Mouse (Mus musculus) cerebellum, adult 9-11 months (tissue): ENCODE data around the gene Vti1a.
A peak's percentile ranks its signal among the peaks of the same experiment; 100 is the strongest.

Source experiments
- DNase-seq: peaks from one replicate; pipeline ENCODE4 v3.0.0; 2022

The Vti1a gene

GRCm38 (mm10) chr19:55564104-55564938 is 248.2 kb downstream of the Vti1a start:
- DNase-seq: no peak

DNA sequence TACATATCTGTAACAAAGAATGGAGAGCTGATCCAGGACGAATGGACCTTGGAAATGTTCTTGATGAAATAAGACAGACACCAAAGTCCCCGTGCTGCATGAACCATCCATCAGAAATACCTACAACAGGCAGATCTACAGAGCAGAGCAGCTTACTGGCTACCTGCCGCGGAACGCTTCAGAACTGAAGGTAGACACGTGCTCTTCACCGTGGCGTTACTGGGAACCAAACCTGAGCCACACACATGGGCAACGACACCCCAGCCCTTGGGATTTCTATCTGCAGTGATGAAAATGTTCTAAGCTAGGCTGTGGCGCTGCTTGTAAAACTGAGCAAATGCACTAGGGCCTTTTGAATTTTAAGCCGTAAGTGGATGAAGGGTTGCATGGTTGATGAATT is 249.0 kb downstream of the Vti1a start:
- DNase-seq: no peak

DNA sequence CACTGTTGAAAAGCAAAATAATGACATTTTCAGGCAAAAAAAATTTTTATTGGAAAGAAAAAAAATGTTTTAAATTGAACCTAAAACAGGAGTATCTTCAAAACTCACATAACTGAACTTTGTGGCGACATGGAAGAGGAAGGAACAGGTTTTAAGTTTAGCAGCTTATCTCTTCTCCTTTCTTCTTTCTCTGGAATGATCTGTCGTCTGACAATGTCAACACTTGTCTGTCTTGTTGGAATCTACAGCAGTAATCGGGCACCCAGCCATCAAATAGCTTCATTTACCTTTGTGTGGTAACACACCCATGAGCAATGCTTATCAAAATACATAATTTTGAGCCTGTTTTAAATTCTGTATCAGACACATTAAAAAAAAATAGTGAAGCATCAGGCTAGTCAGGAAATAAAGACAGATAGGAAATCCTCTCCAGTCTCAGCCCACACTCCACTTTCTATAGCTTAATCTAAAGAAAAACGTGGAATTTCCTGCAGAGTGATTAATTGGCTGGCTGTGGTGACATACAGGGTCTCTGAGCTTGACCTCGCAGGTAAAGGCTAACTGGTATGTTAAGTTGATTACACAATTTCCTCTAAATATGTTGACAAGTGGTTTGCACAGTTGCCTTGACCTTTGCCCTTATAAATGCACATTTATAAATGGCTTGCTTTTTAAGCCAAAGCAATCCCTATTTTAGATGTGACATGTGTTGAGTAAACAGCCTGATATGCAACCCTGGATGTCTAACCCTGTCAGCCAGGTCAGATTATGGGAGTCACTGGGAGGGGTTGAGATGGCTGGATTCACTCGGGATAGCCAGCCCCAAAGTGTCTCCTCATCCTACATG is 249.7 kb downstream of the Vti1a start:
- no peak for DNase-seq

GRCm38 (mm10) chr19:55569114-55569513 is 253.0 kb downstream of the Vti1a start:
- DNase-seq: no peak

DNA sequence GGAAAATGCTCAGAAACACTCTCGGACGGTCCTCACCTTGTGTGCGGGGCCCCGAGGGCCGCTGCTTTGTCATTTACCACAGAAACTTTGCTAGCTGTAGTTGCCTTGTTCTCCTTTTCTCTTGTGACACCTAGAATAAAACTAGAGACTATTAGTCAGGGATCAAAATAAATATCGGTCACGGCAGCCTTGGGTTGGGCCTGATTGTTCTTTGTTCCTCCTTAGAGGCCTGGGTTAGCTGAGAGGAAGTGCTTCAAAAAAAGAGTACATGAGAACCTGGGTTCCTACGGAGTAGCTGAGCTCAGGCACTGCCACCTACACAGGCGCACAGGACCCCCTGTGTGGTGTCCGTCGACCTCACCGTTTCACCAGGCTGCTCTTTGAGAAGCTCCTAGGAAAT is 253.8 kb downstream of the Vti1a start:
- DNase-seq: no peak

GRCm38 (mm10) chr19:55570520-55571296 is 254.6 kb downstream of the Vti1a start:
- DNase-seq: no peak

DNA sequence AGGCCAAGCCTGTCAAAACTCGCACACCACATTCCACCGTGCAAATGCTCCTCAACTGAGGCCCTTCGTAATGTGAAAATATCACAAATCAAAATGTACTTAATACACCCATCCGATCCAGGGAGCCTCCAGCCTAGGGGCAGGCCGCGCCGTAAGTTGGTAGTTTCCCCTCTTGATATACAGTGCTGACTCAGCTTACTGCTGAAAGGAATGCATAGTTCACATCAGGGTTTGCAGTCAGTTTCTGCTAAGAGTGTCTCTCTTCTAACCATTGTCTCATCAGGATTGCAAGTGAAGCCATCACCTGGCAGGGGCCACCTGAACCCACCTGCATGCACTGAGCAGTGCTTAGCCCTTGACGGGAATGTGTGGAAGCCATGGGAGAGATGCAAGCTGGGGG is 255.4 kb downstream of the Vti1a start:
- DNase-seq: no peak

GRCm38 (mm10) chr19:55577306-55578042 is 261.4 kb downstream of the Vti1a start:
- DNase-seq: no peak

DNA sequence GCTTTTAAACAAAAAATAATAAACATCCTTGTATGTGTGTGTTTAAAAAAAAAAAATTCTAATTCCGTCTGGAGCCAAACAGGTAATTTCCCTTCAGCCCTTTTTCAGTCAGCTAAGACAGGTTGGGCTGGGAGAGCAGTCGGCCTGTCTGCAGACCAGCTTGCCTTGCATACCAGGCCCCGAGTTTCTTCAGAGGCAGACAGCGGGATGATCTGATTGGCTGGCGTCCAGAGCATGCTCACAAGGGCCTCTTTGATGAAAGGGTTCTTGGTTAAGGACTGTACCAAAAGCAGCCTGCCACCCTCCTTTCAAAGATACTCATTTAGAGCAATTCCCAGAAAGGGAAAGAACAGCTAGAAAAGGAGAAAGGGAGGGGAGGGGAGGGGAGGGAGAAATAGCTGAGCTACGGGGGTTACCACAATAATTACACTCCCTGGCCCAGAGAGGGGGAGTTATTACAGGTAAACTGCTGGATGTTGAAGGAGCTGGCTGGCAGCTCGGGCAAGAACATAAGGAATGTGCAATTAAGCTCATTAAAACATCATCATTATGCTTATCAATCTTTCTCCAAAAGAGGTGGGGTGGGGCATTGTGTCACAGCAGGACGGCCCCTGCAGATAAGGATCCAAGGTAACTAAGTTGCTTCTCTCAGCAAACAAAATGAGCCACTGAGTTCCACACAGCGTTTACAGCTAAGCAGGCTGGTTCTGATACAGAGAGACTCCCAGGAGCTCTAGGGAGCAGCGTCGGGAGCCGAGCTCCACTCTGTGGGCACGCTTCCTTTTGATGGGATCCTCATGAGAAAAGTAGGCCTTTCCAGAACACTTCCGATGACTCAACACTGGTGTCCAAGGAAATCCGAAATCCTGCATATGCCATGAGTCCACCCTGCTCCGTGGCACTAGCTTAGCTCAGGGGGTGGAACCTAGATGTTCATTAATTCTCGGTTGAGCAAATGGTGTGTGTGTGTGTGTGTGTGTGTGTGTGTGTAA is 262.3 kb downstream of the Vti1a start:
- peak; percentile 29 for DNase-seq

DNA sequence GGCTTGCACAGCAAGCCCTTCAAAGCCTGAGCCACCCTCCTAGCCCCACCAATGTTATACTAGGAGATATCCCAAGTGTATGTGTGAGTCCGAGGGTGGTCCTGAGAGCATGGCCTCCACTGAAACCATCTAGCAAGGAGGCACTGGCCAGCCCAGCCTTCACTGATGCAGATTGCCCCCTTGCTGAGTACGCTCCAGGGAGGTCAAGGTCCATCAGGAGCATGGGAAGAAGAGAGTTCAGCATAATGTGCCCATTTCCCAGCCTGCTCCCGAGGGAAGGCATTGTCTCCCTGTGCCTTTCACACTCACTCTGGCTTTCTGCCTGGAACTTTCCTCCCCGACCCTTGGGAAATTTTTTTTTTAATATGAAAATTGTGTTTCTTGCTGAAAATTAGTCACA is 263.2 kb downstream of the Vti1a start:
- no peak for DNase-seq

GRCm38 (mm10) chr19:55580152-55580551 is 264.1 kb downstream of the Vti1a start:
- no peak for DNase-seq

- no peak for DNase-seq
Measured at GRCm38 (mm10) chr19:55580667-55581066, 264.6 kb downstream of the Vti1a start.

DNA sequence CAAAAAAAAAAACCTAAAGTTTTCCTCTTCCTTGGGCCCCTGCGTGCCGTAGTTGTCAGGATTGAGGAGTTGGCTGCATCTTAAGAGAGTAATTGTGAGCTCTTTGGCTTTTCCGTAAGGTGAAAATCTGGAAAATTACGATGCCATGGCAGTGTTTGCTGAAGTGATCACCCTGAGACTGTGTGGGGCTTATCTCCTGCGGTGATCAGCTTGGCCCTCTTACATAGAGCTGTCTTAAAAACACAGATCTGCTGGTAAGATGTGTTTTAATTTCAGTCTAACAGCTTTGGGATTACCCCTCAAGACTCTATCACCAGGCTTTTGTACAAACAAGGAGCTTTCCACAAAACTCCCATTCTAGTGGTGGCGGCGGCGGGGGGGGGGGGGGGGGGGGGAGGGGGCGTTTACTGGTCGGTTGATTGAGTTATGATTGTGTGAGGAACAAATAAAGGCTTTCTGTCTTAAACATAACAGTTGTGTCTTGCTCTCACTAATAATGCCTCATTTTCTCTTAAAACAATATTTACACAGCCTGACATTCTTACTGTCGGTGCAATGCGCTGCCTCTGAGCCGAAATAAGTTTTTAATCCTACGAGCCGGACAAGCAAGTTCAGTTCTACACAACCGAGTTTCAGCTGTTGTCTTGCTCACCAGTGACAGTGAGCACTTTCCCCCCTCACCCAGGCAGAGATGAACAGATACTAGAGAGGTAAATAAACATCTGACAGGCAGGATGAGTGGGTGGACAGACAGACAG is 267.0 kb downstream of the Vti1a start:
- no peak for DNase-seq

- no peak for DNase-seq
Measured at GRCm38 (mm10) chr19:55585270-55586224, 269.5 kb downstream of the Vti1a start.

DNA sequence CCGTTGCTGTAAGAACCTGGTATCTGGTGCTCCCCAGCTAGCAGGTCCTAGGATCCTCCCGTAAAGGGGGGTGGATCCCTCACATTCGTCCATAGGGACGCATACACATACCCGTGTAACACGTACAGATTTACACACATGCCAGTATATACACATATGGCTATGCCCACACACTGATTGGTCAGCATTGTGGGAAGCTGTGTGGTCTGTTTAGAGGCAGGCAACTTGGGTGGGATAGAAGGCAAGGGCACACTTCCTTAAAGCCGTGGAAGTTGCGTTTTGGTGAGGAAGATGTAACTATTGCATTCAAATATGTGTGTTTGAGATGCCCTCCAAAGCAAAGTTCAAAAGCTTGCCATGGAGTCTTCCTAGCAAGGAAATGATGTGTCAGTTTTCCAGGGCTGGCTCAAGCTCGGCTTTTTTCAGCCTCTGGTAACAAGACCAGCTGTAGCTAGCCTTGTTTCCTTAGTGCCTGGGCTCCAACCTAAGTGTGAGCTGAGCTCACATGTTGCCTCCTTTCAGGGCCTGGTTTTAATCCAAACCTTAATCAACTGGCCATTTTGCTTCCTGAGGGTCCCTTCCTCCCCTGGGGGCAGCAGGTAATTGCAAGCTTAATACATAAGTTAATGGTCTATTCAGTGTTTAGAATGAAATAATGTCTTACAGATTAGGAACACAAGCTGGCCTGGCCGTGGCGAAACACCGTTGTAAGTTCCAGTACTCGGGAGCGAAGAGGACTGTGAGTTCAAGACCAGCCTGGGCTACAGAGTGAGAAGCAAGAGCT is 271.7 kb downstream of the Vti1a start:
- no peak for DNase-seq

DNA sequence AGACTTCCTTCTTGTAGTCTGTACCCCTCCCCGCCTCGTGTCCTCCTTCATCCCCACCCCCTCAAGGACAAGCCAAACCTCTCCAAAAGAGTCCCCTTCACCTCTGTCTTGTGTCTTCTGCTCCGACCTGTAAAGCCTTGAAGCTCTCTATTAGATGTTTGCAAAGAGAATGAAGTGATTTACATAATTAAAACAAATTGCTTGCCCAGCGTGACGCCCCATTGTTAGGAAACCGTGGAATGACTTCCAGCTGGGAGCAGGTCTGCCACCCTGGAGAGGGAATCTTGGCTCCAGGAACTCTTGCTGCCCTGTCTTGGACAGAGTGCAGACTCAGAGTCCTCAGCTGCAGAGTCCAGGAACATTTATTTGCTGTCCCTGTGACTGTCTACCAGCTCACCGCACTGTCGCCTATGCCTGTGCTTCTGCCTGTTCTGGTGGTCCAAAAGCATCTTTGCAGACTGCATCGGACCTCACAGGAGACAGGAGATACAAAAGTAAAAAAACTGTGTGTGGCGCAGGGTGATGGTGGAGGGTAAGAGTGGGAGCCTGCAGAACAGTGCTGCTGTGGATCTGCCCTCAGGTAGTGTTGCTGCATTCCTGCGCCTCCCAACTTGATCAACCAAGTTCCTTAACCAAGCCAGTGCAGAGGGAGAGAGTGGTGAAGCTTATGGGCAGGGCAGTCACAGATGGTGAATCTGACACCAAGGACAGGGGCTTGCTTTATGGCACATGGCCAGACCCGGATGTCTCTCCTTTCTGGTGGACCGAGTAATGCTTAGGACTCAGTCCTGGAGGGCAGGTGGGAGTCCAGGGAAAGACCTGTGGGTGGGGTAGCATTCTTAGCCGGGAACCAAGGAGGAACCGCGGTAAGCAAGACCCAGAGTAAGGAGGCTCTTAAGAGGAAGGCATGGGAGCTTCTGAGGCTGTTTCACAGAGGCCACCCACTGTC is 273.1 kb downstream of the Vti1a start:
- DNase-seq: no peak
